Mouse (Mus musculus) liver, postnatal 0 days (tissue): ENCODE data around the gene Mmp23. TPM values are rescaled to one million over a fixed set of nuclear protein-coding genes. Genes with fewer than 3 reads are reported as not detected.
"Not testable (repeated sequence)": the region's sequence is repeated elsewhere in the genome, so short reads cannot be mapped to it uniquely, and the experiment has no call there.

Experiments used
- ATAC-seq: fragments of 200-750 bp; cut with Nextera tagmentation; 2 replicates; pipeline ENCODE4 v1.8.0; 2017; ENCODE audit warnings: mild to moderate bottlenecking, moderate library complexity
- DNase-seq: peaks from one replicate; pipeline ENCODE4 v3.0.0-alpha.2; 2016
- H3K27ac ChIP-seq: fragments of 300-500 bp; sonication (generic); 2 replicates; pipeline ENCODE4 v1.5.1; 2014; ENCODE audit warnings: antibody characterized with exemption, moderate library complexity, mild to moderate bottlenecking, low read depth
- H3K27me3 ChIP-seq: fragments of 300-500 bp; sonication (generic); 2 replicates; pipeline ENCODE4 v1.6.1; 2014; ENCODE audit warnings: low read length, control low read depth, mixed read lengths; ENCODE audit not compliant: insufficient read depth
- H3K36me3 ChIP-seq: fragments of 300-500 bp; sonication (generic); replicated peaks from 2 replicates; pipeline ENCODE4 v1.6.1; 2014; ENCODE audit warnings: mild to moderate bottlenecking, control low read depth, low read length, moderate library complexity, mixed read lengths; ENCODE audit not compliant: insufficient read depth
- H3K4me1 ChIP-seq: fragments of 300-500 bp; sonication (generic); 2 replicates; pipeline ENCODE4 v1.6.1; 2014; ENCODE audit warnings: antibody characterized with exemption, mild to moderate bottlenecking, control low read depth; ENCODE audit not compliant: insufficient read depth
- H3K4me2 ChIP-seq: fragments of 300-500 bp; sonication (generic); 2 replicates; pipeline ENCODE4 v1.6.1; 2014; ENCODE audit warnings: low read depth, mild to moderate bottlenecking, low read length, moderate library complexity, mixed read lengths
- H3K4me3 ChIP-seq: fragments of 300-500 bp; sonication (generic); 2 replicates; pipeline ENCODE4 v1.5.1; 2014; ENCODE audit warnings: low read depth, low read length
- H3K9ac ChIP-seq: fragments of 300-500 bp; sonication (generic); replicated peaks from 2 replicates; pipeline ENCODE4 v1.6.1; 2014; ENCODE audit warnings: mild to moderate bottlenecking, moderate library complexity
- H3K9me3 ChIP-seq: fragments of 300-500 bp; sonication (generic); 2 replicates; pipeline ENCODE4 v1.6.1; 2016; ENCODE audit warnings: mild to moderate bottlenecking, control low read depth, low read length, mixed read lengths
- CTCF ChIP-seq: sonication (generic); IDR thresholded peaks from 2 replicates; pipeline ENCODE4 v1.5.1; 2016; ENCODE audit warnings: antibody characterized with exemption, low read depth
- EP300 ChIP-seq: IDR thresholded peaks from 2 replicates; pipeline ENCODE4 v1.6.1; 2016; ENCODE audit warnings: antibody characterized with exemption, low read depth, mild to moderate bottlenecking
- WGBS: fragments of 180-500 bp; shearing (Covaris S2); extraction: QIAGEN DNeasy Blood & Tissue Kit; methylation state at CpG from one replicate; pipeline ENCODE4 v1.1.7; 2014; ENCODE audit not compliant: insufficient replicate concordance; 5-methylcytosine and 5-hydroxymethylcytosine counted together
- polyA plus RNA-seq: library from polyadenylated mRNA; unstranded; fragments of >200 nt; fragmentation: Nextera tagmentation; extraction: Ambion mirVana; gene quantifications from 2 replicates; pipeline ENCODE4 v1.2.1, GENCODE M21; 2015

The Mmp23 gene
- polyA plus RNA-seq, 1 experiment from 2014 or later = 5.9 TPM

- no peaks in the 10 kb centered on the region for H3K36me3 ChIP-seq
- no peak overlapping the region for H3K9ac ChIP-seq
- H3K4me1 ChIP-seq = peaks cover 9% of the 10 kb centered on the region
- H3K4me2 ChIP-seq = no peak overlapping the region
- H3K27ac ChIP-seq = no peak overlapping the region
- ATAC-seq (no peak), DNase-seq (no peak)
- no peak for TF ChIP-seq CTCF
- TF ChIP-seq EP300 = no peak
- no peaks in the 10 kb centered on the region for H3K9me3 ChIP-seq
- H3K27me3 ChIP-seq = 0 out of 2 replicates have a peak, but pooled peaks cover 2% of the 10 kb centered on the region
- no peak overlapping the region for H3K4me3 ChIP-seq
- 56% methylated on average over 2 of the region's 2 CpGs for WGBS
Measured at GRCm38 (mm10) chr4:155672082-155672481, 18.9 kb upstream of the Mmp23 start.

GRCm38 (mm10) chr4:155670236-155670635, 17.1 kb upstream of the Mmp23 start:
- not testable (repeated sequence) for H3K4me2 ChIP-seq, ATAC-seq, H3K9me3 ChIP-seq, H3K9ac ChIP-seq, H3K27ac ChIP-seq, H3K27me3 ChIP-seq, DNase-seq, H3K4me3 ChIP-seq, H3K4me1 ChIP-seq, H3K36me3 ChIP-seq
- 70% methylated on average over 4 of the region's 4 CpGs for WGBS

- Histone ChIP-seq H3K27me3 (0 out of 2 replicates have a peak, but pooled peaks cover 2% of the 10 kb centered on the region), H3K36me3 (0 out of 2 replicates have a peak, but pooled peaks cover 5% of the 10 kb centered on the region), H3K27ac (no peak overlapping the region), H3K4me3 (peak overlapping the region; percentile 100), H3K4me2 (peak overlapping the region; percentile 89), H3K4me1 (peaks cover 9% of the 10 kb centered on the region), H3K9ac (peak overlapping the region; percentile 88; the same call in 1 of the 2 replicates), H3K9me3 (no peaks in the 10 kb centered on the region)
- TF ChIP-seq CTCF (no peak), EP300 (no peak)
- no peak for DNase-seq
- peak; percentile 2; the same call in 1 of the 2 replicates for ATAC-seq
- 2% methylated on average over 8 of the region's 8 CpGs for WGBS
Measured at GRCm38 (mm10) chr4:155669598-155670075, 16.5 kb upstream of the Mmp23 start.

GRCm38 (mm10) chr4:155668689-155669597, 15.8 kb upstream of the Mmp23 start, which contains the start of gene Mib2:
TSS of gene Mib2 (minus strand) at chr4:155669198.
- ATAC-seq (peak; percentile 99), DNase-seq (peak; percentile 97)
- Histone ChIP-seq H3K9me3 (no peaks in the 10 kb centered on the region), H3K9ac (peak within 1 kb of the TSS; percentile 88), H3K27me3 (0 out of 2 replicates have a peak, but pooled peaks cover 2% of the 10 kb centered on the region), H3K4me3 (peak within 1 kb of the TSS; percentile 100), H3K36me3 (0 out of 2 replicates have a peak, but pooled peaks cover 5% of the 10 kb centered on the region), H3K4me1 (peaks cover 9% of the 10 kb centered on the region), H3K27ac (peak within 1 kb of the TSS; percentile 80), H3K4me2 (peak within 1 kb of the TSS; percentile 89)
- 2% methylated on average over 73 of the region's 73 CpGs for WGBS
- no peak for TF ChIP-seq CTCF
- no peak for TF ChIP-seq EP300

- no peaks in the 10 kb centered on the region for H3K9me3 ChIP-seq
- no peak overlapping the region; the same call in 1 of the 2 replicates for H3K27ac ChIP-seq
- H3K9ac ChIP-seq = no peak overlapping the region
- peaks cover 9% of the 10 kb centered on the region for H3K4me1 ChIP-seq
- H3K27me3 ChIP-seq = no peaks in the 10 kb centered on the region
- ATAC-seq (no peak), DNase-seq (no peak)
- TF ChIP-seq CTCF = no peak
- no peak for TF ChIP-seq EP300
- no peak overlapping the region for H3K4me3 ChIP-seq
- no peak overlapping the region for H3K4me2 ChIP-seq
- H3K36me3 ChIP-seq = 0 out of 2 replicates have a peak, but pooled peaks cover 5% of the 10 kb centered on the region
Measured at GRCm38 (mm10) chr4:155666903-155667302, 13.7 kb upstream of the Mmp23 start.

GRCm38 (mm10) chr4:155660641-155661040, 7.5 kb upstream of the Mmp23 start:
- no peak for TF ChIP-seq CTCF
- no peak for TF ChIP-seq EP300
- no peak for DNase-seq

More at GRCm38 (mm10) chr4:155660641-155661040, 7.5 kb upstream of the Mmp23 start:
- 80% methylated on average over 12 of the region's 12 CpGs for WGBS
- Histone ChIP-seq H3K9me3 (no peaks in the 10 kb centered on the region), H3K36me3 (0 out of 2 replicates have a peak, but pooled peaks cover 5% of the 10 kb centered on the region), H3K9ac (no peak overlapping the region), H3K4me2 (no peak overlapping the region), H3K27me3 (no peaks in the 10 kb centered on the region), H3K4me1 (no peaks in the 10 kb centered on the region), H3K27ac (no peak overlapping the region), H3K4me3 (no peak overlapping the region)
- peak; percentile 53; the same call in 1 of the 2 replicates for ATAC-seq
